Mouse (Mus musculus) midbrain, embryonic 15.5 days (tissue): ENCODE data around the gene Habp4. TPM values are rescaled to one million over a fixed set of nuclear protein-coding genes. Genes with fewer than 3 reads are reported as not detected.

Experiments
- ATAC-seq: fragments of 200-750 bp; cut with Nextera tagmentation; replicated peaks from 2 replicates; pipeline ENCODE4 v1.8.0; 2017; ENCODE audit warnings: moderate TSS enrichment
- H3K27ac ChIP-seq: fragments of 300-500 bp; sonication (generic); 2 replicates; pipeline ENCODE4 v1.5.1; 2015; ENCODE audit warnings: mild to moderate bottlenecking, inconsistent platforms
- H3K27me3 ChIP-seq: fragments of 300-500 bp; sonication (generic); replicated peaks from 2 replicates; pipeline ENCODE4 v1.6.1; 2015; ENCODE audit warnings: inconsistent platforms
- H3K36me3 ChIP-seq: fragments of 300-500 bp; sonication (generic); replicated peaks from 2 replicates; pipeline ENCODE4 v1.6.1; 2015; ENCODE audit warnings: inconsistent platforms
- H3K4me1 ChIP-seq: fragments of 300-500 bp; sonication (generic); 2 replicates; pipeline ENCODE4 v1.6.1; 2015; ENCODE audit warnings: inconsistent platforms
- H3K4me2 ChIP-seq: fragments of 300-500 bp; sonication (generic); 2 replicates; pipeline ENCODE4 v1.6.1; 2015; ENCODE audit warnings: inconsistent platforms, mild to moderate bottlenecking, moderate library complexity
- H3K4me3 ChIP-seq: fragments of 300-500 bp; sonication (generic); 2 replicates; pipeline ENCODE4 v1.5.1; 2015; ENCODE audit warnings: mild to moderate bottlenecking, inconsistent platforms
- H3K9ac ChIP-seq: fragments of 300-500 bp; sonication (generic); 2 replicates; pipeline ENCODE4 v1.6.1; 2015; ENCODE audit warnings: mild to moderate bottlenecking, inconsistent platforms
- H3K9me3 ChIP-seq: fragments of 300-500 bp; sonication (generic); 2 replicates; pipeline ENCODE4 v1.6.1; 2016; ENCODE audit warnings: inconsistent platforms
- WGBS: fragments of 180-500 bp; shearing (Covaris S2); methylation state at CpG from one replicate; pipeline ENCODE4 v1.1.7; 2015; ENCODE audit warnings: mixed read lengths; 5-methylcytosine and 5-hydroxymethylcytosine counted together
- polyA plus RNA-seq: library from polyadenylated mRNA; unstranded; fragments of >200 nt; fragmentation: Nextera tagmentation; extraction: Ambion mirVana; gene quantifications from 2 replicates; pipeline ENCODE4 v1.2.1, GENCODE M21; 2015

Habp4 gene
- 39.0 and 41.4 TPM in 2 replicates for polyA plus RNA-seq

- Histone ChIP-seq H3K4me1 (peaks cover 14% of the 10 kb centered on the region), H3K4me3 (peak within 1 kb of the TSS; percentile 86), H3K9ac (peak within 1 kb of the TSS; percentile 81), H3K4me2 (peak within 1 kb of the TSS; percentile 81), H3K27me3 (peaks cover 4% of the 10 kb centered on the region; the same call in 1 of the 2 replicates), H3K9me3 (peaks cover 4% of the 10 kb centered on the region; the same call in 1 of the 2 replicates), H3K27ac (peak within 1 kb of the TSS; percentile 83), H3K36me3 (0 out of 2 replicates have a peak, but pooled peaks cover 2% of the 10 kb centered on the region)
- peak; percentile 98 for ATAC-seq
- WGBS: under 1% methylated on average over 31 of the region's 31 CpGs
These were observed at the start of gene Habp4 for GRCm38 (mm10) chr13:64161548-64161915. Habp4 (plus strand) TSS chr13:64161824.

GRCm38 (mm10) chr13:64117442-64117841, 44.2 kb upstream of the Habp4 start:
- 62% methylated on average over 2 of the region's 2 CpGs for WGBS

GRCm38 (mm10) chr13:64120760-64121159, 40.9 kb upstream of the Habp4 start:
- no peaks in the 10 kb centered on the region for H3K27me3 ChIP-seq
- no peak overlapping the region for H3K9ac ChIP-seq
- H3K27ac ChIP-seq: no peak overlapping the region
- no peak overlapping the region for H3K4me2 ChIP-seq
- WGBS: 57% methylated on average over 4 of the region's 4 CpGs
- no peak overlapping the region for H3K4me3 ChIP-seq
- ATAC-seq: no peak
- H3K9me3 ChIP-seq: no peaks in the 10 kb centered on the region
- H3K4me1 ChIP-seq: no peaks in the 10 kb centered on the region
- no peaks in the 10 kb centered on the region for H3K36me3 ChIP-seq

More at GRCm38 (mm10) chr13:64117442-64117841, 44.2 kb upstream of the Habp4 start:
- no peaks in the 10 kb centered on the region for H3K9me3 ChIP-seq
- no peaks in the 10 kb centered on the region for H3K36me3 ChIP-seq
- no peak overlapping the region for H3K4me2 ChIP-seq
- H3K9ac ChIP-seq: no peak overlapping the region
- H3K27me3 ChIP-seq: no peaks in the 10 kb centered on the region
- H3K4me3 ChIP-seq: no peak overlapping the region
- H3K4me1 ChIP-seq: no peaks in the 10 kb centered on the region
- no peak for ATAC-seq
- H3K27ac ChIP-seq: no peak overlapping the region

GRCm38 (mm10) chr13:64123491-64124188, 38.0 kb upstream of the Habp4 start:
- H3K9me3 ChIP-seq: no peaks in the 10 kb centered on the region
- 32% methylated on average over 6 of the region's 6 CpGs for WGBS
- H3K4me1 ChIP-seq: no peaks in the 10 kb centered on the region
- ATAC-seq: no peak
- H3K27me3 ChIP-seq: no peaks in the 10 kb centered on the region
- no peak overlapping the region for H3K4me2 ChIP-seq
- no peak overlapping the region for H3K4me3 ChIP-seq
- no peaks in the 10 kb centered on the region for H3K36me3 ChIP-seq
- H3K27ac ChIP-seq: no peak overlapping the region
- H3K9ac ChIP-seq: no peak overlapping the region

- Histone ChIP-seq H3K4me3 (no peak overlapping the region), H3K9ac (no peak overlapping the region), H3K9me3 (no peaks in the 10 kb centered on the region), H3K27me3 (no peaks in the 10 kb centered on the region; the same call in 1 of the 2 replicates), H3K4me2 (no peak overlapping the region), H3K4me1 (peaks cover 6% of the 10 kb centered on the region; the same call in 1 of the 2 replicates), H3K27ac (no peak overlapping the region), H3K36me3 (no peaks in the 10 kb centered on the region)
- 83% methylated on average over 6 of the region's 6 CpGs for WGBS
- no peak for ATAC-seq
These were observed 36.7 kb upstream of the Habp4 start for GRCm38 (mm10) chr13:64124886-64125285.

- Histone ChIP-seq H3K27ac (no peak overlapping the region), H3K4me1 (peaks cover 6% of the 10 kb centered on the region; the same call in 1 of the 2 replicates), H3K36me3 (no peaks in the 10 kb centered on the region), H3K9ac (no peak overlapping the region), H3K4me3 (no peak overlapping the region), H3K27me3 (no peaks in the 10 kb centered on the region; the same call in 1 of the 2 replicates), H3K9me3 (no peaks in the 10 kb centered on the region), H3K4me2 (no peak overlapping the region)
- WGBS: 53% methylated on average over 4 of the region's 4 CpGs
- ATAC-seq: no peak
These were observed 35.3 kb upstream of the Habp4 start for GRCm38 (mm10) chr13:64126316-64126715.

- Histone ChIP-seq H3K9ac (peak within 1 kb of the TSS; percentile 44; the same call in 1 of the 2 replicates), H3K4me2 (peak within 1 kb of the TSS; percentile 93)
- 9% methylated on average over 44 of the region's 44 CpGs for WGBS
These were observed 32.6 kb upstream of the Habp4 start, which contains the start of gene Slc35d2 for GRCm38 (mm10) chr13:64128858-64129615. Slc35d2 (minus strand) TSS chr13:64129368.

GRCm38 (mm10) chr13:64129616-64130375, 31.8 kb upstream of the Habp4 start:
- Histone ChIP-seq H3K9me3 (no peaks in the 10 kb centered on the region), H3K4me1 (peaks cover 6% of the 10 kb centered on the region; the same call in 1 of the 2 replicates), H3K27ac (no peak overlapping the region), H3K36me3 (no peaks in the 10 kb centered on the region), H3K4me2 (peak overlapping the region; percentile 93), H3K27me3 (no peaks in the 10 kb centered on the region; the same call in 1 of the 2 replicates), H3K9ac (no peak overlapping the region), H3K4me3 (peak overlapping the region; percentile 46)
- WGBS: 45% methylated on average over 15 of the region's 15 CpGs
- ATAC-seq: 0 out of 2 replicates have a peak, but pooled peaks have one; percentile 70

More at GRCm38 (mm10) chr13:64128858-64129615, 32.6 kb upstream of the Habp4 start, which contains the start of gene Slc35d2:
- H3K27ac ChIP-seq: no peak within 1 kb of the TSS
- peaks cover 6% of the 10 kb centered on the region; the same call in 1 of the 2 replicates for H3K4me1 ChIP-seq
- H3K36me3 ChIP-seq: no peaks in the 10 kb centered on the region
- no peaks in the 10 kb centered on the region; the same call in 1 of the 2 replicates for H3K27me3 ChIP-seq
- peak; percentile 65 for ATAC-seq
- H3K9me3 ChIP-seq: no peaks in the 10 kb centered on the region
- peak within 1 kb of the TSS; percentile 46 for H3K4me3 ChIP-seq

GRCm38 (mm10) chr13:64150121-64150520, 11.5 kb upstream of the Habp4 start:
- ATAC-seq: no peak

GRCm38 (mm10) chr13:64152241-64152669, 9.4 kb upstream of the Habp4 start:
- H3K36me3 ChIP-seq: no peaks in the 10 kb centered on the region
- peak; percentile 61 for ATAC-seq
- peaks cover 7% of the 10 kb centered on the region for H3K4me1 ChIP-seq
- no peaks in the 10 kb centered on the region for H3K27me3 ChIP-seq
- H3K27ac ChIP-seq: peak overlapping the region; percentile 67
- no peaks in the 10 kb centered on the region for H3K9me3 ChIP-seq
- 1% methylated on average over 33 of the region's 42 CpGs for WGBS
- H3K4me2 ChIP-seq: peak overlapping the region; percentile 96
- H3K9ac ChIP-seq: peak overlapping the region; percentile 59
- peak overlapping the region; percentile 94 for H3K4me3 ChIP-seq

More at GRCm38 (mm10) chr13:64150121-64150520, 11.5 kb upstream of the Habp4 start:
- no peak overlapping the region for H3K4me2 ChIP-seq
- no peak overlapping the region for H3K27ac ChIP-seq
- H3K4me1 ChIP-seq: peaks cover 7% of the 10 kb centered on the region
- WGBS: 66% methylated on average over 5 of the region's 5 CpGs
- H3K36me3 ChIP-seq: no peaks in the 10 kb centered on the region
- H3K27me3 ChIP-seq: no peaks in the 10 kb centered on the region
- H3K9me3 ChIP-seq: no peaks in the 10 kb centered on the region
- H3K4me3 ChIP-seq: no peak overlapping the region
- H3K9ac ChIP-seq: no peak overlapping the region

GRCm38 (mm10) chr13:64152671-64153082, 8.9 kb upstream of the Habp4 start:
- Histone ChIP-seq H3K4me3 (peak overlapping the region; percentile 94), H3K27me3 (no peaks in the 10 kb centered on the region; the same call in 1 of the 2 replicates), H3K4me2 (peak overlapping the region; percentile 96), H3K9ac (peak overlapping the region; percentile 59), H3K27ac (peak overlapping the region; percentile 67), H3K36me3 (no peaks in the 10 kb centered on the region), H3K9me3 (no peaks in the 10 kb centered on the region), H3K4me1 (peaks cover 7% of the 10 kb centered on the region)
- under 1% methylated on average over 60 of the region's 61 CpGs for WGBS
- ATAC-seq: peak; percentile 78
